Mouse (Mus musculus): ENCODE results near the gene Pcyt2. TPM values are rescaled to one million over a fixed set of nuclear protein-coding genes. Genes with fewer than 3 reads are reported as not detected.

Gene Pcyt2
- polyA plus RNA-seq, 1 experiment, result 51.5 TPM

- Histone ChIP-seq H3K36me3 (ENCODE audit: control insufficient read depth, insufficient read depth) (peaks cover 57% of the 10 kb centered on the region), H3K27me3 (ENCODE audit: control insufficient read depth, insufficient read depth, insufficient read length) (no peaks in the 10 kb centered on the region), H3K4me3 (ENCODE audit: insufficient read depth, poor library complexity, severe bottlenecking) (no peak overlapping the region), H3K79me2 (ENCODE audit: control insufficient read depth, insufficient read depth) (peaks cover 69% of the 10 kb centered on the region), H3K79me3 (ENCODE audit: low read depth) (peaks cover 39% of the 10 kb centered on the region), H3ac (ENCODE audit: control insufficient read depth, insufficient read length, low read depth) (no peak overlapping the region)
- TF ChIP-seq MYOD1 (IDR thresholded peaks at IDR 0.05; ENCODE audit: control insufficient read depth, insufficient read length, low read depth) (no peak), FOSL1 (IDR thresholded peaks at IDR 0.05; ENCODE audit: insufficient read depth, low read length, poor library complexity, severe bottlenecking) (no peak)
Measured at GRCm38 (mm10) chr11:120575046-120575445, 42.7 kb downstream of the Pcyt2 start.

GRCm38 (mm10) chr11:120574278-120574600 lies 43.5 kb downstream of the Pcyt2 start:
- H3K36me3 ChIP-seq (ENCODE audit: control insufficient read depth, insufficient read depth), result peaks cover 53% of the 10 kb centered on the region
- H3K79me3 ChIP-seq (ENCODE audit: low read depth), result peaks cover 35% of the 10 kb centered on the region
- no peaks in the 10 kb centered on the region for H3K27me3 ChIP-seq (ENCODE audit: control insufficient read depth, insufficient read depth, insufficient read length)
- peak overlapping the region; percentile 61 for H3ac ChIP-seq (ENCODE audit: control insufficient read depth, insufficient read length, low read depth)
- H3K79me2 ChIP-seq (ENCODE audit: control insufficient read depth, insufficient read depth), result peaks cover 66% of the 10 kb centered on the region
- H3K4me3 ChIP-seq (ENCODE audit: insufficient read depth, poor library complexity, severe bottlenecking), result peak overlapping the region; percentile 89
- TF ChIP-seq MYOD1 (IDR thresholded peaks at IDR 0.05; ENCODE audit: control insufficient read depth, insufficient read length, low read depth) (no peak), FOSL1 (IDR thresholded peaks at IDR 0.05; ENCODE audit: insufficient read depth, low read length, poor library complexity, severe bottlenecking) (no peak), MYOG (IDR thresholded peaks at IDR 0.05; ENCODE audit: control insufficient read depth, extremely low read depth, insufficient read length) (no peak), MAX (IDR thresholded peaks at IDR 0.05) (no peak), USF1 (IDR thresholded peaks at IDR 0.05; ENCODE audit: low read depth) (no peak), CEBPB (IDR thresholded peaks at IDR 0.05; ENCODE audit: low read depth) (no peak), CTCF (IDR thresholded peaks at IDR 0.05; ENCODE audit: control insufficient read depth, insufficient read depth, insufficient read length) (no peak)

DNA sequence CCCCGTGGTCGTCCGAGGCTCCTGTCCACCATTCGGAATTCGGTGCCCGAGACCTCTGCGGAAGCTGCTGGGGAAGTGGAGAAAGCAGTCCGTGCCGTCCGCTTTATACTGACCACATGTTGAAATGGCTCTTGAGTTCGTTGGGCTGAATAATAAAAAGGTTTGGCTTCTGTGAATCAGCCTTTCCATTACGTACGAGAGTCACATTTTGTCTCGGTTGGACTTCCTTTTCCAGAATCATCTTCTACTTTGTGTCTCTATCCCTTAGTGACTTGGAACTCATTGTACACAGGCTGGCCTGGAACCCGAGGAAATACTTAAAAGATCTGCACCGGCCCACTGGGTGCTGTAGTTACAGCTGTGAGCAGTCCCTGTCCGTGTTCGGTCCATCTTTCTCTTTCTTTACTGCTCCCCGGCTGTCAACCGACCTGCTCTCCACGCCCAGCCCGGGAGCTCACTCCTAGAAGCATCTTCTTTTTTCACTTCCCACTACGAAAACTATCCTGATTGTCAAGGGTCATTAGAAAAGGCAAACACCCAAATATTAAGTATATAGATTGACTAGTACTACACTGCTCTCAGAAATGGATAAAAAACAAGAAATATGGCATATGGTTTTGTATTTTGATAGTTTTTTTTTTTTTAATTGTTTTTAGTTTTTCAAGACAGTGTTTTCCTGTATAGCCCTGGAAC lies 44.0 kb downstream of the Pcyt2 start:
- Histone ChIP-seq H3K79me2 (ENCODE audit: control insufficient read depth, insufficient read depth) (peaks cover 63% of the 10 kb centered on the region), H3K36me3 (ENCODE audit: control insufficient read depth, insufficient read depth) (peaks cover 49% of the 10 kb centered on the region), H3K27me3 (ENCODE audit: control insufficient read depth, insufficient read depth, insufficient read length) (no peaks in the 10 kb centered on the region), H3ac (ENCODE audit: control insufficient read depth, insufficient read length, low read depth) (peak overlapping the region; percentile 94), H3K4me3 (ENCODE audit: insufficient read depth, poor library complexity, severe bottlenecking) (peak overlapping the region; percentile 89), H3K79me3 (ENCODE audit: low read depth) (peaks cover 30% of the 10 kb centered on the region)
- TF ChIP-seq CTCF (IDR thresholded peaks at IDR 0.05; ENCODE audit: control insufficient read depth, insufficient read depth, insufficient read length), result no peak
- no peak for TF ChIP-seq CEBPB (IDR thresholded peaks at IDR 0.05; ENCODE audit: low read depth)
- TF ChIP-seq MYOD1 (IDR thresholded peaks at IDR 0.05; ENCODE audit: control insufficient read depth, insufficient read length, low read depth), result no peak
- TF ChIP-seq MYOG (IDR thresholded peaks at IDR 0.05; ENCODE audit: control insufficient read depth, extremely low read depth, insufficient read length), result no peak
- no peak for TF ChIP-seq FOSL1 (IDR thresholded peaks at IDR 0.05; ENCODE audit: insufficient read depth, low read length, poor library complexity, severe bottlenecking)
- no peak for TF ChIP-seq USF1 (IDR thresholded peaks at IDR 0.05; ENCODE audit: low read depth)
- TF ChIP-seq MAX (IDR thresholded peaks at IDR 0.05), result no peak

GRCm38 (mm10) chr11:120572752-120573584 lies 44.8 kb downstream of the Pcyt2 start, which contains the start of gene P4hb:
Gene P4hb (minus strand): TSS chr11:120573253.
- TF ChIP-seq MAX (IDR thresholded peaks at IDR 0.05) (peak; percentile 92), USF1 (IDR thresholded peaks at IDR 0.05; ENCODE audit: low read depth) (no peak)
- Histone ChIP-seq H3K36me3 (ENCODE audit: control insufficient read depth, insufficient read depth) (peaks cover 49% of the 10 kb centered on the region), H3K79me3 (ENCODE audit: low read depth) (peaks cover 37% of the 10 kb centered on the region), H3ac (ENCODE audit: control insufficient read depth, insufficient read length, low read depth) (peak within 1 kb of the TSS; percentile 94), H3K4me3 (ENCODE audit: insufficient read depth, poor library complexity, severe bottlenecking) (peak within 1 kb of the TSS; percentile 91), H3K27me3 (ENCODE audit: control insufficient read depth, insufficient read depth, insufficient read length) (no peaks in the 10 kb centered on the region), H3K79me2 (ENCODE audit: control insufficient read depth, insufficient read depth) (peaks cover 63% of the 10 kb centered on the region)

- Histone ChIP-seq H3K79me3 (ENCODE audit: low read depth) (peaks cover 41% of the 10 kb centered on the region), H3K4me3 (ENCODE audit: insufficient read depth, poor library complexity, severe bottlenecking) (peak overlapping the region; percentile 91), H3ac (ENCODE audit: control insufficient read depth, insufficient read length, low read depth) (peak overlapping the region; percentile 93), H3K36me3 (ENCODE audit: control insufficient read depth, insufficient read depth) (peaks cover 49% of the 10 kb centered on the region), H3K79me2 (ENCODE audit: control insufficient read depth, insufficient read depth) (peaks cover 64% of the 10 kb centered on the region), H3K27me3 (ENCODE audit: control insufficient read depth, insufficient read depth, insufficient read length) (no peaks in the 10 kb centered on the region)
- TF ChIP-seq USF1 (IDR thresholded peaks at IDR 0.05; ENCODE audit: low read depth), result no peak
- no peak for TF ChIP-seq MYOD1 (IDR thresholded peaks at IDR 0.05; ENCODE audit: control insufficient read depth, insufficient read length, low read depth)
- no peak for TF ChIP-seq FOSL1 (IDR thresholded peaks at IDR 0.05; ENCODE audit: insufficient read depth, low read length, poor library complexity, severe bottlenecking)
- no peak for TF ChIP-seq MAX (IDR thresholded peaks at IDR 0.05)
- no peak for TF ChIP-seq CTCF (IDR thresholded peaks at IDR 0.05; ENCODE audit: control insufficient read depth, insufficient read depth, insufficient read length)
- no peak for TF ChIP-seq MYOG (IDR thresholded peaks at IDR 0.05; ENCODE audit: control insufficient read depth, extremely low read depth, insufficient read length)
- TF ChIP-seq CEBPB (IDR thresholded peaks at IDR 0.05; ENCODE audit: low read depth), result no peak
Measured at GRCm38 (mm10) chr11:120572417-120572751, 45.4 kb downstream of the Pcyt2 start.

Measured in C2C12 (cell line).